Comparison of ENCODE assay signal across 10 mouse cellular contexts in genomic region chr5:9449570-9449969, GRCm38 (mm10).
DNase-seq lines count a peak whose midpoint lies in the region; ATAC-seq and TF ChIP-seq lines count a peak whose summit lies in the region.
"Had no signal": no experiment of that assay in that cellular context is flagged by ENCODE, and none has a peak within 500 bp of the region (broad histone marks: within the 10 kb centered on the region; RNA-seq: fewer than 3 reads in every experiment).

No protein-coding gene starts in this region.

- no peak for TF ChIP-seq POLR2A in thymus, adult 2 months (IDR thresholded peaks at IDR 0.05; ENCODE audit: control insufficient read depth, extremely low read depth, insufficient read depth, low read length, poor library complexity)

- 56% methylated on average over 5 of the region's 5 CpGs for WGBS in midbrain, embryonic 10.5 days
- WGBS in midbrain, embryonic 11.5 days: 52% methylated on average over 5 of the region's 5 CpGs
- WGBS in thymus, adult 2 months: 78% methylated on average over 5 of the region's 5 CpGs

- no peak overlapping the region for H3K4me3 ChIP-seq in midbrain, embryonic 10.5 days
- no peak overlapping the region for H3K4me3 ChIP-seq in midbrain, embryonic 11.5 days (ENCODE audit: low read depth, low read length)
- no peak overlapping the region for H3K4me3 ChIP-seq in thymus, adult 2 months (ENCODE audit: control insufficient read depth, insufficient read depth, low read length)
- H3K4me3 ChIP-seq: hindbrain, embryonic 15.5 days; neural tube, embryonic 13.5 days had no signal

- ATAC-seq in midbrain, embryonic 11.5 days (ENCODE audit: low FRiP score): no peak
- no peak for ATAC-seq in megakaryocyte-erythroid progenitor cell, adult 5-6 weeks (replicated peaks; ENCODE audit: low FRiP score, low TSS enrichment, poor library complexity, severe bottlenecking)

- no peak overlapping the region for H3K9ac ChIP-seq in midbrain, embryonic 11.5 days (ENCODE audit: low read length)
- H3K9ac ChIP-seq: hindbrain, embryonic 15.5 days; liver, embryonic 14.5 days; neural tube, embryonic 13.5 days had no signal

- H3K4me1 ChIP-seq in midbrain, embryonic 10.5 days: no peaks in the 10 kb centered on the region
- H3K4me1 ChIP-seq in midbrain, embryonic 11.5 days (ENCODE audit: control insufficient read depth, insufficient read depth, low read length): no peaks in the 10 kb centered on the region
- no peaks in the 10 kb centered on the region for H3K4me1 ChIP-seq in thymus, adult 2 months (replicated peaks; ENCODE audit: control insufficient read depth, insufficient read depth, low read length)
- H3K4me1 ChIP-seq: hindbrain, embryonic 15.5 days; neural tube, embryonic 13.5 days had no signal

- H3K9me3 ChIP-seq in midbrain, embryonic 10.5 days (replicated peaks): no peaks in the 10 kb centered on the region
- H3K9me3 ChIP-seq in midbrain, embryonic 11.5 days (ENCODE audit: control insufficient read depth, low read length): no peaks in the 10 kb centered on the region
- H3K9me3 ChIP-seq: hindbrain, embryonic 15.5 days; neural tube, embryonic 13.5 days had no signal

- peak; percentile 14 for DNase-seq in midbrain, embryonic 10.5 days (ENCODE audit: low spot score)
- no peak for DNase-seq in midbrain, embryonic 11.5 days (ENCODE audit: low spot score, missing footprints)
- DNase-seq in cerebellum, adult 11-12 months: peak; percentile 46
- DNase-seq in left cerebral cortex, adult 18-20 months (ENCODE audit: low spot score in 2 of 2): peak; percentile 57 to 63
- no peak for DNase-seq in thymus, adult 2 months
- no peak for DNase-seq in adrenal gland, adult 18-20 months (ENCODE audit: low spot score in 2 of 2)

- H3K27ac ChIP-seq in midbrain, embryonic 10.5 days (replicated peaks): no peak overlapping the region
- H3K27ac ChIP-seq in midbrain, embryonic 11.5 days (ENCODE audit: low read depth, low read length): no peak overlapping the region
- H3K27ac ChIP-seq in thymus, adult 2 months (ENCODE audit: control insufficient read depth, insufficient read depth, low read length): no peak overlapping the region
- H3K27ac ChIP-seq: hindbrain, embryonic 15.5 days; liver, embryonic 14.5 days; neural tube, embryonic 13.5 days had no signal

- no peaks in the 10 kb centered on the region for H3K36me3 ChIP-seq in midbrain, embryonic 10.5 days
- no peaks in the 10 kb centered on the region for H3K36me3 ChIP-seq in midbrain, embryonic 11.5 days (ENCODE audit: control insufficient read depth, insufficient read depth, low read length)
- no peaks in the 10 kb centered on the region for H3K36me3 ChIP-seq in thymus, adult 2 months (ENCODE audit: control insufficient read depth, insufficient read depth, low read length)
- H3K36me3 ChIP-seq: hindbrain, embryonic 15.5 days; neural tube, embryonic 13.5 days had no signal

- no peak for TF ChIP-seq CTCF in thymus, adult 2 months (IDR thresholded peaks at IDR 0.05; ENCODE audit: borderline replicate concordance, control insufficient read depth, extremely low read depth, insufficient read depth, low read length, poor library complexity)

- H3K4me2 ChIP-seq in midbrain, embryonic 11.5 days: no peak overlapping the region
- H3K4me2 ChIP-seq: hindbrain, embryonic 15.5 days; neural tube, embryonic 13.5 days had no signal

- no peaks in the 10 kb centered on the region for H3K27me3 ChIP-seq in midbrain, embryonic 10.5 days (ENCODE audit: low read depth, poor library complexity, severe bottlenecking)
- H3K27me3 ChIP-seq in midbrain, embryonic 11.5 days (ENCODE audit: control insufficient read depth, insufficient read depth, low read length): no peaks in the 10 kb centered on the region
- no peaks in the 10 kb centered on the region for H3K27me3 ChIP-seq in thymus, adult 2 months (ENCODE audit: control insufficient read depth, insufficient read depth, low read length)
- H3K27me3 ChIP-seq: hindbrain, embryonic 15.5 days; neural tube, embryonic 13.5 days had no signal

Comparison
In these comparisons a context has a peak if more than half of its experiments do, and no peak if none do; other contexts are left out.
1. DNase-seq: peak in midbrain, embryonic 10.5 days (single experiment), cerebellum, adult 11-12 months (single experiment) and left cerebral cortex, adult 18-20 months (2 of 2); none in midbrain, embryonic 11.5 days (single experiment), thymus, adult 2 months (single experiment) and adrenal gland, adult 18-20 months (0 of 2).